Mouse (Mus musculus): ENCODE measurements around the gene Aup1.

The Aup1 gene

GRCm38 (mm10) chr6:83054074-83054851, at the start of gene Aup1:
TSS of gene Aup1 (plus strand) at chr6:83054521.
- DNase-seq (ENCODE audit: low spot score): peak; percentile 97

GRCm38 (mm10) chr6:83004872-83005271, 49.4 kb upstream of the Aup1 start:
- no peak for DNase-seq (ENCODE audit: low spot score)

- no peak for DNase-seq (ENCODE audit: low spot score)
These were observed 48.8 kb upstream of the Aup1 start for GRCm38 (mm10) chr6:83005444-83006011.

- no peak for DNase-seq (ENCODE audit: low spot score)
These were observed 48.2 kb upstream of the Aup1 start for GRCm38 (mm10) chr6:83006114-83006513.

- DNase-seq (ENCODE audit: low spot score): no peak
These were observed 45.7 kb upstream of the Aup1 start for GRCm38 (mm10) chr6:83008659-83009058.

DNA sequence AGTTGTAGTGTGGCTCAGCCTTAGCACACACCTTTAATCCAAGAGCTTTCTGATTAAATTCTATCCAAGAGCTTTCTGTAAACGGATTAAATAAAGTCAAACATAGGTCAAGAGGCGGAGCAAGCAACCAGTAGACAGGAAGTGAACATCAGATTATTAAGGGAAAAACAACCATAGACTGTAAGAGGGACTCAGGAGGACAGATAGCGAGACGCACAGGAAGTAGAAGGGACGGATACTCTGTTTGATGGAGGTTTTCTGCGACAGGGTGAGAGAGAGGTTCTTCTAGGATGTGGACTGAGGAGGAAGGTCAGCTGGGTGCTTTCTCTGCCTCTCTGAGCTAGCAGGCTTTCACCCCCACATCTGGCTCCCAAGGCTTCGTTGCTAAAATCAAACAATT, 44.3 kb upstream of the Aup1 start:
- no peak for DNase-seq (ENCODE audit: low spot score)

- DNase-seq (ENCODE audit: low spot score): no peak
These were observed 43.1 kb upstream of the Aup1 start for GRCm38 (mm10) chr6:83011255-83011654.

- DNase-seq (ENCODE audit: low spot score): no peak
These were observed 42.6 kb upstream of the Aup1 start for GRCm38 (mm10) chr6:83011756-83012155.

DNA sequence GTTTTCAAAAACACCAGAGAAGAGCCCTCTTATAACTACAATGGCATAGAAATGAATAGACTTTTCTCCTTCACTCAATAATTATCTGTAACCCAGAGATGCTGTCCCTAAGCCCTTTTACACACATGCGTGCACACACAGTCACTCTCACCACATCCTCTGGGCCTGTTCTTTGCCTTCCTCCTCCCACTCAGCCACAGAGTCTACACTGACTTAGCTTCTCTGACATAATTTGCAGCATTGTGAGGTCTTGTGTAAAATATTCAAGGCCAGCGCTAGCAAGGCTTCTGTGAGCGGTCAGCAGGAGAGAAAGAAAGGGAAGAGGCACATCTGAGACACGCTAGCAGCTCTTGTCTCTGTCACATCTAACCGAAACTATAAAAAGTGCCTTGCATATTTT, 40.9 kb upstream of the Aup1 start:
- DNase-seq (ENCODE audit: low spot score): no peak

DNA sequence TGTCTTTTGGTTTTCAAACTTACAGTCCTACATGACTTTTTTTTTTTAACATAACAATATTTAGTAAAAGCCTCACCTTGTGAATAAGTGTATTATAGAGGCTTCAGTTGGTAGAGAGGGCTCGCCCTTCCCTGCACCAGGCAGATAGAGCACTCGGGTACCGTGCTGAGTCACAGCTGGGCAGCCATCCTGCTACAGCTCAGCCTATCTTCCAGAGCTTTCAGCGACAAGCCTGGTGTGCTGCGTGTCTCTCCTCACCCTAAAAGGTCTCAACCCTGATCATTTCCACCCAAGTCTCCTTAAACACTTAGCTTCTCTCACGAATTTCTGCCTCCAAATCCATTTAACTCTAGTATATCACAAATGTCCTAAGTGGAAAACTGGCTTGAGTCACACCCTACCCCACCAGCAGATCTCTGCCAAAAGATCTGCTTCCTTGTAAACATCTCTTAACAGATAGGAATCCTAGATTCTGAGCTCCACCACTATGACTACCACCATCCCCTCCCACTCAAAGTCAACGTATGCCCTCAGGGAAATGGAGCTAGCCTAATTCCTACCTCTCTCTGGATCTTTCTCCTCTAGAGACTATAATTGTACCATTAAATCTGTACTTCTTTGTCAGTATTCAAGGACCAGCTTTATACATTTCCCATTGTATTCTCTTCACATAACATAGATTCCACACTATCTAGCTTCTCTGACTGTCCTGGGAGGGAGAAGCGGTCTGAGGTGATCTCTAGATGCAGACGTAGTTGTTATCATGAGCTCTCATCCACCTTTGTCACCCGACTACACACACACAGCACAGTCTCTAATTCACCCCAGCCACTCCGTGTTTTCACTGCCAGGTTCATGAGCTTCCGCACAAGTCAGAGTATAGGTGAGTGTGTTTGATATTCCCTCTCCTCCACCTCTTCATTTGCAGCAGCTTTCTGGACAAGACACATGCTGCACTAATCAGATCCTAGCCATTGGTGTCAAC, 39.5 kb upstream of the Aup1 start:
- no peak for DNase-seq (ENCODE audit: low spot score)

DNA sequence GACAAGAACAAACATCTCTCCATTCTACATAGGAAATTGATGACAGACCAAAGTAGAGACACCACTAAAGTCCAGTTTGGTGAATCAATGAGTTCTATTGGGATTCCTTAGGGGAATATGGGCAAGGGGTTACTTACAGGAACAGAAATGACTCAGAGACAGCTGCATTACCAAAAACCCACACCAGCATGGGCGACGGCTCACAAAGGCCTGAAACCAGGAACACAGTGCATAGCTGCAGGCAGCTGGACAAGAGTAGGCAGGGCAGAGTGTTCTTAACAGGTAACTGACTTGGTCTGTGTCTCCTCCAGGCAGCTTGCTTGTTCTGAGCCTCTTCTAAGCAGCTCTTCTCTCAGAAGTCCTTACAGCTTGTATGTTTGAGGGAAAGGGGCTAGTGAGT, 38.6 kb upstream of the Aup1 start:
- no peak for DNase-seq (ENCODE audit: low spot score)

GRCm38 (mm10) chr6:83017190-83017589, 37.1 kb upstream of the Aup1 start:
- DNase-seq (ENCODE audit: low spot score): peak; percentile 47

DNA sequence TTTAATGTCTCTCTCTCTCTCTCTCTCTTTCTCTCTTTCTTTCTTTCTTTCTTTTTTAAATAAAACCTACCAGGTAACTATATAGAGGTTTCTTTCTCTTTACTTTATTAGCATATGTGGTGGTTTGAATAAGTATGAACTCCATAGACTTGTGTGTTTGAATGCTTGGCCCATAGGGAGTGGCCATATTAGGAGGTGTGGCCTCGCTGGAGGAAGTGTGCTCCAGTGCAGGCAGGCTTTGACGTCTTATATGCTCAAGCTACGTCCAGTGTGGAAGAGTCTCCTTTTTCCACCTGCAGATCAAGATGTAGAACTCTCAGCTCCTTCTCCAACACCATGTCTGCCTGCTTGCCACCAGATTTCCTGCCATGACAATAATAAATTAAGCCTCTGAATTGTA, 35.3 kb upstream of the Aup1 start:
- no peak for DNase-seq (ENCODE audit: low spot score)

DNA sequence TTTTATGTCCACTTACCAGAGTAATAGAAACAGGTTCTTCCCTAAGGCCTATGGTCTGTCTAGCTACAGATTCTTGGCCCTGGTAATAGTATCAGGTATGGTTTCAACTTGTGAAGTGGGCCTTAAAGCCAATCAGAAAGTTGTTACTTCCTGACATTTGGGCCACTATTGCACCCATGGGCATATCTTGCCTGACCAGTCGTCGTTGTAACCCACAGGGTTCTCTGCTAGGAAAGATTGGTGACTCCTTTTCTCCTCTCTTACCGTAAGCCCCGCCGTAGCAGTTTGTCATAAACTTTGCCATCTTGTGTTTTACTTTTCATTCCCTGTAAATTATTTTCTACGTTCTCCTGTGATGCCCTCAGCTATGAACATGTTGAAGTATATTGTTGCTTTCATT, 34.2 kb upstream of the Aup1 start:
- no peak for DNase-seq (ENCODE audit: low spot score)

- DNase-seq (ENCODE audit: low spot score): no peak
These were observed 33.3 kb upstream of the Aup1 start for GRCm38 (mm10) chr6:83020836-83021593.

DNA sequence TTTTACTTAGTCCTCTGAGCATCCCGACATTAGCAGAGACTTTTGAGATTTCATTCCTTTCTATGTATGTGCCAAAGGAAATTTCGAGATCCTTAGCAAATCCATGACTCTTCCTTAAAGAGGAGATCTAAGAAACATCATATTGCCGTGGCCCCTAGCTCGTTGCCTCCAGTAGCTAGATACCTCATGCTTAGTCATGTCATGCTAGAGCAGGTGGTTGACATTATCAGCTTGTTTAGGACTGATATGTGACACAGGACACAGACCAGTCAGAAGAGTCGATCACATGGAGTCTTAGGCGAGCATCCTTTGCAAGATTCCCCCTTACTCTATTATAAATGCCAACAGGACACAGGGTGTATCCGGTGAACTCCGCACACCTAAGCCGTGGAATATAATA, 31.3 kb upstream of the Aup1 start:
- DNase-seq (ENCODE audit: low spot score): no peak

GRCm38 (mm10) chr6:83023786-83024185, 30.5 kb upstream of the Aup1 start:
- no peak for DNase-seq (ENCODE audit: low spot score)

DNA sequence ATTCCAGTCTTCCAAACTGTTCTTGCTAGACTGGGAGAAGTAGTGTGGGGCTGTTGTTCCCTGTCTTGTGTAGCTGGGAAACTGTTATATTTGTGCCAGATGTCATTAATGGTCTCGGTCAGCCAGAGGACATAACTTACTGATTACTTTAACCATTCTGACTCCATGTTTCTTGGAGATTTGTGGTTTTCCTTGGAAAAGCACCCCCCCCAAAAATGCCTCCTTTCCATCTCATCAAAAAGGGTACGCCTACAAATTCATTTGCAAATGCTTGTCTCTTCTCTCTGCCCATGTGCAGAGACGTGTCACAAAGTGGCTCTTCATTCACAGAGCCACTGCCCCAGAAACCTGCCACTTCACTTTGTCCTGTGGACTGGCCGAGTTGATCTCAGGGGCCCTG, 29.9 kb upstream of the Aup1 start:
- DNase-seq (ENCODE audit: low spot score): no peak

DNA sequence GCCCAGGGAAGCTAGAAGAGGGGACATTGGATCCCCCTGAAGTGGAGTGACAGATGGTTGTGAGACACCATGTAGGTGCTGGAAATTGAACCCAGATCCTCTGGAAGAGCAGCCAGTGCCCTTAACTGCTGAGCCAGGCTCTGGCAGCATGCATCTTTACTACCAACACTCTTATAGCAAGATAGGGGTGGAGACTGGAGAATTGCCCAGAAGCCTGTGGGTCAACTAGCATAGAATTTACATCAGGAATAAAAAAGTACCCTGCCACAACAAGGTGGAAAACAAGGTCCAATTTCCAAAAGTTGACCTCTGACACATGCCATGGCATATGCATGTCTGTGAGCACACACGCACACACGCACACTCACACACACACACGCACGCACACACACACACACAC, 29.1 kb upstream of the Aup1 start:
- DNase-seq (ENCODE audit: low spot score): no peak

DNA sequence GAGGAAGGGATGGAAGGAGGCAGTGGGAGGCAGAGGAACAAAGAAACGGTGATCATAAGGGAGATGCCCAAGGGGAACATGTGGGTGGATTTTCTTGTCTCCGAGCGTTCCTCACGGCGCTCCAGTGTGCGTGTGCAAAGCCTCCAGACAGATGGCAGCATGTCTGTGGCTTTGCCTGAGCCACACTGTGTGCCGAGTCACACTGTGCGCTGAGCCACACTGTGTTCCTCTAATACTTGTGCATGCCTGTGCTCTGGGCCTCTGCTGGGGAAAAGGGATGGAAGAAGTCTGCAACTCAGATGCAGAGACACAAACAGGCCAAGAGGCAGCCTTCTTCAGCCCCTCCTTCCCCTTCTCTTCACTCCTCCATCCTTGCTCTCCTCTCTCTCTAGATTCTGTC, 27.0 kb upstream of the Aup1 start:
- no peak for DNase-seq (ENCODE audit: low spot score)

- no peak for DNase-seq (ENCODE audit: low spot score)
These were observed 26.6 kb upstream of the Aup1 start for GRCm38 (mm10) chr6:83027706-83028105.

GRCm38 (mm10) chr6:83029777-83030176, 24.5 kb upstream of the Aup1 start:
- no peak for DNase-seq (ENCODE audit: low spot score)

Data from testis, postnatal 14 days (tissue).